Mouse (Mus musculus): ENCODE data around the gene Alms1. TPM values are rescaled to one million over a fixed set of nuclear protein-coding genes. Genes with fewer than 3 reads are reported as not detected.
"Not testable (repeated sequence)": the region's sequence is repeated elsewhere in the genome, so short reads cannot be mapped to it uniquely, and the experiment has no call there.

The Alms1 gene
- polyA plus RNA-seq, 1 experiment from 2014 or later, result 6.0 TPM

GRCm38 (mm10) chr6:85633165-85633564 lies 45.8 kb downstream of the Alms1 start:
- Histone ChIP-seq H3K4me3 (ENCODE audit: low read depth, low read length) (no peak overlapping the region), H3K27ac (ENCODE audit: low read depth) (no peak overlapping the region), H3K9me3 (ENCODE audit: control insufficient read depth, low read length) (no peaks in the 10 kb centered on the region), H3K27me3 (replicated peaks; ENCODE audit: control insufficient read depth, insufficient read depth, low read length) (no peaks in the 10 kb centered on the region), H3K9ac (ENCODE audit: low read length) (no peak overlapping the region), H3K4me2 (ENCODE audit: low read length) (no peak overlapping the region), H3K36me3 (ENCODE audit: control insufficient read depth, insufficient read depth, low read length) (peaks cover 20% of the 10 kb centered on the region), H3K4me1 (replicated peaks; ENCODE audit: control insufficient read depth, insufficient read depth, low read length) (no peaks in the 10 kb centered on the region)
- ATAC-seq (replicated peaks; ENCODE audit: low FRiP score, low TSS enrichment, low read depth), result no peak
- DNase-seq (ENCODE audit: low spot score), result no peak
- 67% methylated on average over 8 of the region's 8 CpGs for WGBS

- Histone ChIP-seq H3K4me3 (ENCODE audit: low read depth, low read length) (no peak overlapping the region), H3K4me2 (ENCODE audit: low read length) (no peak overlapping the region), H3K4me1 (replicated peaks; ENCODE audit: control insufficient read depth, insufficient read depth, low read length) (no peaks in the 10 kb centered on the region), H3K9ac (ENCODE audit: low read length) (no peak overlapping the region), H3K27me3 (replicated peaks; ENCODE audit: control insufficient read depth, insufficient read depth, low read length) (no peaks in the 10 kb centered on the region), H3K27ac (ENCODE audit: low read depth) (no peak overlapping the region), H3K9me3 (ENCODE audit: control insufficient read depth, low read length) (no peaks in the 10 kb centered on the region), H3K36me3 (ENCODE audit: control insufficient read depth, insufficient read depth, low read length) (peaks cover 19% of the 10 kb centered on the region)
- ATAC-seq (replicated peaks; ENCODE audit: low FRiP score, low TSS enrichment, low read depth), result no peak
- 94% methylated on average over 2 of the region's 2 CpGs for WGBS
- DNase-seq (ENCODE audit: low spot score), result no peak
These were observed 65.9 kb downstream of the Alms1 start for GRCm38 (mm10) chr6:85653244-85653643.

GRCm38 (mm10) chr6:85701943-85702342 lies 114.6 kb downstream of the Alms1 start:
- not testable (repeated sequence) for H3K9ac ChIP-seq (ENCODE audit: low read length)

DNA sequence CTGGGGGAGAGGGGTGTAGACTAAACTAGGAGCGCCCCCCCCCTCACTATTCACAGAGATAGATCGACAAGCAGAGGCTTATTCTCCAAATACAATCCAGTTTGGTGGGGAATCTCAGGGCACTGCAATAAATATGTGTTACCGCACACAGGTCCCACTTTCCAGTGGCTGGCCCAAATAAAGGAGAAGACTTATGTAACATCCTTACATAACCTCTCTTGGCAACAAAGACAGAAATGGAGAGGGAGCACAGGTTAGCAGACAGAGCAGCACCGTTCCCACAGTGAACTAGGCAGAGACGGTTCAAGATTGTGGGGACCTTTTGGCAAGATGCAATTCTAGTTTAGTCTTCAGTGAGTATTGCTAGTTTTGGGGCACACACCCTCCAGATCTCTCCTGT lies 121.9 kb downstream of the Alms1 start:
- H3K27ac ChIP-seq (ENCODE audit: low read depth); H3K36me3 ChIP-seq (ENCODE audit: control insufficient read depth, insufficient read depth, low read length); H3K9ac ChIP-seq (ENCODE audit: low read length); H3K4me2 ChIP-seq (ENCODE audit: low read length); DNase-seq (ENCODE audit: low spot score); H3K27me3 ChIP-seq (replicated peaks; ENCODE audit: control insufficient read depth, insufficient read depth, low read length); H3K4me1 ChIP-seq (replicated peaks; ENCODE audit: control insufficient read depth, insufficient read depth, low read length); H3K9me3 ChIP-seq (ENCODE audit: control insufficient read depth, low read length); H3K4me3 ChIP-seq (ENCODE audit: low read depth, low read length); ATAC-seq (replicated peaks; ENCODE audit: low FRiP score, low TSS enrichment, low read depth): not testable (repeated sequence)
- 91% methylated on average over 5 of the region's 5 CpGs for WGBS

More at GRCm38 (mm10) chr6:85701943-85702342, 114.6 kb downstream of the Alms1 start:
- not testable (repeated sequence) for ATAC-seq (replicated peaks; ENCODE audit: low FRiP score, low TSS enrichment, low read depth); H3K36me3 ChIP-seq (ENCODE audit: control insufficient read depth, insufficient read depth, low read length); DNase-seq (ENCODE audit: low spot score); H3K4me3 ChIP-seq (ENCODE audit: low read depth, low read length); H3K27me3 ChIP-seq (replicated peaks; ENCODE audit: control insufficient read depth, insufficient read depth, low read length); H3K27ac ChIP-seq (ENCODE audit: low read depth); H3K4me1 ChIP-seq (replicated peaks; ENCODE audit: control insufficient read depth, insufficient read depth, low read length); H3K9me3 ChIP-seq (ENCODE audit: control insufficient read depth, low read length); H3K4me2 ChIP-seq (ENCODE audit: low read length)
- WGBS, result 68% methylated on average over 2 of the region's 4 CpGs

DNA sequence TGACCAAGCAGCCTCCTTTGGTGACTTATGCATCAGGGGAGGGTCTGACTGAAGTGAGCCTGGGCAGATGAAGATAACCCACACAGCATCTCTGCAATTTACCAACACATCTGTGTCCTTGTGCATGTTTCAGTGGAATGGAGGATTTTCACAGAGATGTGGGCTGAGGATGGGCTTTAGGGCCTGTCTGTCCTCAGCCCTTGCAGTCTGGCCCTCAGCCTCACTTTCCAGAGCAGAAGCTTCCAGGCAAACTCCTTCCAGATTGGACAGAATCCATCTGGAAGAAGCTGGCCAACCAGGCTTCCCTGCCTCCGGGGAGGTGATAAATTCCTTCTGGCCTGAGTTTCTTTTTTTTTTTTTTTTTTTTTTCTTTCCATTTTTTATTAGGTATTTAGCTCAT lies 122.3 kb downstream of the Alms1 start:
- not testable (repeated sequence) for H3K36me3 ChIP-seq (ENCODE audit: control insufficient read depth, insufficient read depth, low read length); H3K4me2 ChIP-seq (ENCODE audit: low read length); H3K9me3 ChIP-seq (ENCODE audit: control insufficient read depth, low read length); H3K27ac ChIP-seq (ENCODE audit: low read depth); H3K4me1 ChIP-seq (replicated peaks; ENCODE audit: control insufficient read depth, insufficient read depth, low read length); H3K4me3 ChIP-seq (ENCODE audit: low read depth, low read length); H3K9ac ChIP-seq (ENCODE audit: low read length); ATAC-seq (replicated peaks; ENCODE audit: low FRiP score, low TSS enrichment, low read depth); DNase-seq (ENCODE audit: low spot score); H3K27me3 ChIP-seq (replicated peaks; ENCODE audit: control insufficient read depth, insufficient read depth, low read length)
- WGBS, result 50% methylated on average over 1 of the region's 1 CpGs

DNA sequence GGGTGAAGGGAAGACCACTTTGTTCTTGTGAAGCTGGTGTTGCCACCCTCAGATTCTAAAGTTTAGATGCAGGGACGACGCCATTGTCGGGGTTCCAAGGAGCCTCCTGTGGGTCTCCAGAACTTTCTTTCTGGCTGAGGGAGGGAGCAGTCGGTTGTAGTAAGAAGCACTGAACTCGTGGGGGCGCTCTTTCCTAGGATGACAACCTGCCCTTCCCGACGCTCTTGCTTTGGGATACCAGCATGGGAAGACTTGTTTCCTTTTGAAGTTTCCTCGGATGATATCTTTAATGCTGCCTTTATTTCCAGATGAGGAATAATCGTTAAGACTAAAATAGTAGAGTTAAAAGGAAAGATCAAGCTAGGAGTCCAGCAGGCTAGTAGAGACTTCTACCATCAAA lies 125.8 kb downstream of the Alms1 start, which contains the start of gene Nat8f7:
Gene Nat8f7, minus strand, starts transcription at position 101 of the 400 bp plus-strand sequence.
- ATAC-seq (replicated peaks; ENCODE audit: low FRiP score, low TSS enrichment, low read depth); H3K36me3 ChIP-seq (ENCODE audit: control insufficient read depth, insufficient read depth, low read length); H3K27ac ChIP-seq (ENCODE audit: low read depth); H3K9me3 ChIP-seq (ENCODE audit: control insufficient read depth, low read length); H3K4me3 ChIP-seq (ENCODE audit: low read depth, low read length); H3K9ac ChIP-seq (ENCODE audit: low read length); DNase-seq (ENCODE audit: low spot score); H3K27me3 ChIP-seq (replicated peaks; ENCODE audit: control insufficient read depth, insufficient read depth, low read length); H3K4me2 ChIP-seq (ENCODE audit: low read length); H3K4me1 ChIP-seq (replicated peaks; ENCODE audit: control insufficient read depth, insufficient read depth, low read length): not testable (repeated sequence)
- 79% methylated on average over 9 of the region's 10 CpGs for WGBS

Small RNAs within 50 kb of the gene (microRNA-seq; reads per million reads assigned to microRNA genes)
- not detected for gene Gm27317

Other genes starting within 250 kb of the Alms1 start
- 6.1 and 8.0 TPM in 2 replicates for gene Rab11fip5, start 212.9 kb upstream of the Alms1 start, polyA plus RNA-seq (2014; fragmentation: Nextera tagmentation; extraction: Ambion mirVana)
- not detected in 2 replicates for gene Noto, start 163.6 kb upstream of the Alms1 start, polyA plus RNA-seq (2014; fragmentation: Nextera tagmentation; extraction: Ambion mirVana)
- 56.5 and 59.3 TPM in 2 replicates for gene Smyd5, start 155.5 kb upstream of the Alms1 start, polyA plus RNA-seq (2014; fragmentation: Nextera tagmentation; extraction: Ambion mirVana)
- gene Cct7, start 136.0 kb upstream of the Alms1 start, polyA plus RNA-seq (2014; fragmentation: Nextera tagmentation; extraction: Ambion mirVana), result 496 and 527 TPM in 2 replicates
- gene Pradc1, start 135.6 kb upstream of the Alms1 start, polyA plus RNA-seq (2014; fragmentation: Nextera tagmentation; extraction: Ambion mirVana), result 26.7 and 27.7 TPM in 2 replicates
- 0.36 and 0.45 TPM in 2 replicates for gene Fbxo41, start 84.5 kb upstream of the Alms1 start, polyA plus RNA-seq (2014; fragmentation: Nextera tagmentation; extraction: Ambion mirVana)
- not detected in 2 replicates for gene Egr4, start 73.9 kb upstream of the Alms1 start, polyA plus RNA-seq (2014; fragmentation: Nextera tagmentation; extraction: Ambion mirVana)
- gene Nat8f7, start 125.7 kb downstream of the Alms1 start, polyA plus RNA-seq (2014; fragmentation: Nextera tagmentation; extraction: Ambion mirVana), result not detected in 2 replicates
- 0.11 and 0.15 TPM in 2 replicates for gene Nat8f3, start 178.2 kb downstream of the Alms1 start, polyA plus RNA-seq (2014; fragmentation: Nextera tagmentation; extraction: Ambion mirVana)
- gene Nat8f6, start 233.4 kb downstream of the Alms1 start, polyA plus RNA-seq (2014; fragmentation: Nextera tagmentation; extraction: Ambion mirVana), result not detected in 2 replicates
- not detected in 2 replicates for gene Nat8f5, start 233.4 kb downstream of the Alms1 start, polyA plus RNA-seq (2014; fragmentation: Nextera tagmentation; extraction: Ambion mirVana)
- gene Nat8, start 244.6 kb downstream of the Alms1 start, polyA plus RNA-seq (2014; fragmentation: Nextera tagmentation; extraction: Ambion mirVana), result 0.16 and 0.42 TPM in 2 replicates

Measured in intestine, embryonic 14.5 days (tissue).